Mouse (Mus musculus) midbrain, embryonic 14.5 days (tissue): ENCODE data around the gene Gramd4. TPM values are rescaled to one million over a fixed set of nuclear protein-coding genes. Genes with fewer than 3 reads are reported as not detected.

Source experiments
- ATAC-seq: fragments of 200-750 bp; cut with Nextera tagmentation; 2 replicates; pipeline ENCODE4 v1.8.0; 2017; ENCODE audit warnings: moderate number of reproducible peaks, moderate library complexity; ENCODE audit not compliant: low FRiP score, low TSS enrichment
- DNase-seq: peaks from one replicate; pipeline ENCODE4 v3.0.0-alpha.2; 2015
- H3K27ac ChIP-seq: fragments of 300-500 bp; sonication (generic); replicated peaks from 2 replicates; pipeline ENCODE4 v1.5.1; 2014; ENCODE audit warnings: mild to moderate bottlenecking, low read depth, low read length, moderate library complexity
- H3K27me3 ChIP-seq: fragments of 300-500 bp; sonication (generic); 2 replicates; pipeline ENCODE4 v1.6.1; 2014; ENCODE audit warnings: low read length, control low read depth, mixed read lengths; ENCODE audit not compliant: control insufficient read depth, insufficient read depth
- H3K36me3 ChIP-seq: fragments of 300-500 bp; sonication (generic); 2 replicates; pipeline ENCODE4 v1.6.1; 2014; ENCODE audit warnings: low read length, control low read depth; ENCODE audit not compliant: control insufficient read depth, insufficient read depth
- H3K4me1 ChIP-seq: fragments of 300-500 bp; sonication (generic); 2 replicates; pipeline ENCODE4 v1.6.1; 2014; ENCODE audit warnings: mild to moderate bottlenecking, antibody characterized with exemption, low read length, control low read depth; ENCODE audit not compliant: control insufficient read depth, insufficient read depth
- H3K4me2 ChIP-seq: fragments of 300-500 bp; sonication (generic); 2 replicates; pipeline ENCODE4 v1.6.1; 2014; ENCODE audit warnings: mild to moderate bottlenecking, low read length, moderate library complexity
- H3K4me3 ChIP-seq: fragments of 300-500 bp; sonication (generic); replicated peaks from 2 replicates; pipeline ENCODE4 v1.5.1; 2014; ENCODE audit warnings: low read depth, low read length
- H3K9ac ChIP-seq: fragments of 300-500 bp; sonication (generic); replicated peaks from 2 replicates; pipeline ENCODE4 v1.6.1; 2014; ENCODE audit warnings: mild to moderate bottlenecking, low read length, moderate library complexity
- H3K9me3 ChIP-seq: fragments of 300-500 bp; sonication (generic); 2 replicates; pipeline ENCODE4 v1.6.1; 2016; ENCODE audit warnings: low read length, control low read depth, mixed read lengths; ENCODE audit not compliant: control insufficient read depth
- WGBS: fragments of 180-500 bp; shearing (Covaris S2); extraction: QIAGEN DNeasy Blood & Tissue Kit; methylation state at CpG from one replicate; pipeline ENCODE4 v1.1.7; 2014; 5-methylcytosine and 5-hydroxymethylcytosine counted together
- polyA plus RNA-seq: library from polyadenylated mRNA; unstranded; fragments of >200 nt; fragmentation: Nextera tagmentation; extraction: Ambion mirVana; gene quantifications from 2 replicates; pipeline ENCODE4 v1.2.1, GENCODE M21; 2014

Gramd4 gene
- polyA plus RNA-seq, 1 experiment from 2014 or later, result 29.5 TPM

GRCm38 (mm10) chr15:86168941-86169816 lies 111.7 kb downstream of the Gramd4 start:
- H3K27me3 ChIP-seq, result no peaks in the 10 kb centered on the region
- no peak overlapping the region for H3K4me2 ChIP-seq
- no peak overlapping the region for H3K9ac ChIP-seq
- H3K4me1 ChIP-seq, result peaks cover 20% of the 10 kb centered on the region
- H3K9me3 ChIP-seq, result no peaks in the 10 kb centered on the region
- no peak for DNase-seq
- no peak overlapping the region for H3K27ac ChIP-seq
- 86% methylated on average over 12 of the region's 12 CpGs for WGBS
- ATAC-seq, result no peak
- peaks cover 6% of the 10 kb centered on the region for H3K36me3 ChIP-seq
- H3K4me3 ChIP-seq, result no peak overlapping the region

GRCm38 (mm10) chr15:86169817-86170110 lies 112.3 kb downstream of the Gramd4 start:
- H3K9me3 ChIP-seq, result no peaks in the 10 kb centered on the region
- H3K4me3 ChIP-seq, result no peak overlapping the region
- ATAC-seq, result no peak
- WGBS, result 94% methylated on average over 4 of the region's 4 CpGs
- no peaks in the 10 kb centered on the region for H3K27me3 ChIP-seq
- H3K9ac ChIP-seq, result no peak overlapping the region
- no peak overlapping the region for H3K4me2 ChIP-seq
- H3K27ac ChIP-seq, result no peak overlapping the region
- H3K4me1 ChIP-seq, result peaks cover 20% of the 10 kb centered on the region
- DNase-seq, result no peak
- peaks cover 2% of the 10 kb centered on the region for H3K36me3 ChIP-seq

GRCm38 (mm10) chr15:86171316-86171715 lies 113.8 kb downstream of the Gramd4 start:
- Histone ChIP-seq H3K36me3 (no peaks in the 10 kb centered on the region), H3K9me3 (no peaks in the 10 kb centered on the region), H3K4me1 (peaks cover 20% of the 10 kb centered on the region), H3K9ac (no peak overlapping the region), H3K4me3 (no peak overlapping the region), H3K27me3 (no peaks in the 10 kb centered on the region), H3K4me2 (no peak overlapping the region), H3K27ac (no peak overlapping the region)
- DNase-seq, result no peak
- no peak for ATAC-seq
- 80% methylated on average over 12 of the region's 12 CpGs for WGBS

- Histone ChIP-seq H3K27ac (no peak overlapping the region), H3K4me2 (no peak overlapping the region), H3K4me1 (peaks cover 20% of the 10 kb centered on the region), H3K9me3 (no peaks in the 10 kb centered on the region), H3K36me3 (no peaks in the 10 kb centered on the region), H3K9ac (no peak overlapping the region), H3K27me3 (no peaks in the 10 kb centered on the region), H3K4me3 (no peak overlapping the region)
- 73% methylated on average over 3 of the region's 3 CpGs for WGBS
- ATAC-seq (no peak), DNase-seq (no peak)
These were observed 114.6 kb downstream of the Gramd4 start for GRCm38 (mm10) chr15:86172124-86172523.

- Histone ChIP-seq H3K36me3 (no peaks in the 10 kb centered on the region), H3K9me3 (no peaks in the 10 kb centered on the region), H3K9ac (no peak overlapping the region), H3K4me2 (no peak overlapping the region), H3K4me3 (no peak overlapping the region), H3K4me1 (peaks cover 20% of the 10 kb centered on the region), H3K27me3 (no peaks in the 10 kb centered on the region), H3K27ac (no peak overlapping the region)
- WGBS, result 80% methylated on average over 6 of the region's 6 CpGs
- ATAC-seq (no peak), DNase-seq (no peak)
These were observed 115.0 kb downstream of the Gramd4 start for GRCm38 (mm10) chr15:86172526-86172925.

- DNase-seq (no peak), ATAC-seq (no peak)
- H3K4me3 ChIP-seq, result no peak overlapping the region
- no peak overlapping the region for H3K27ac ChIP-seq
- H3K36me3 ChIP-seq, result no peaks in the 10 kb centered on the region
- no peaks in the 10 kb centered on the region for H3K27me3 ChIP-seq
- 42% methylated on average over 16 of the region's 16 CpGs for WGBS
- no peaks in the 10 kb centered on the region for H3K9me3 ChIP-seq
- H3K4me2 ChIP-seq, result no peak overlapping the region
- H3K9ac ChIP-seq, result no peak overlapping the region
- peaks cover 16% of the 10 kb centered on the region for H3K4me1 ChIP-seq
These were observed 115.9 kb downstream of the Gramd4 start for GRCm38 (mm10) chr15:86173136-86173985.

GRCm38 (mm10) chr15:86175253-86176050 lies 118.0 kb downstream of the Gramd4 start:
- DNase-seq (no peak), ATAC-seq (no peak)
- H3K36me3 ChIP-seq, result no peaks in the 10 kb centered on the region
- no peak overlapping the region for H3K4me3 ChIP-seq
- no peaks in the 10 kb centered on the region for H3K27me3 ChIP-seq
- no peaks in the 10 kb centered on the region for H3K9me3 ChIP-seq
- no peak overlapping the region for H3K9ac ChIP-seq
- WGBS, result 86% methylated on average over 3 of the region's 3 CpGs
- H3K27ac ChIP-seq, result no peak overlapping the region
- H3K4me2 ChIP-seq, result no peak overlapping the region
- H3K4me1 ChIP-seq, result 0 out of 2 replicates have a peak, but pooled peaks cover 8% of the 10 kb centered on the region

- H3K4me2 ChIP-seq, result no peak overlapping the region
- H3K9ac ChIP-seq, result no peak overlapping the region
- no peaks in the 10 kb centered on the region for H3K36me3 ChIP-seq
- no peak for DNase-seq
- H3K4me3 ChIP-seq, result no peak overlapping the region
- H3K27ac ChIP-seq, result no peak overlapping the region
- no peak for ATAC-seq
- H3K9me3 ChIP-seq, result no peaks in the 10 kb centered on the region
- WGBS, result 91% methylated on average over 10 of the region's 10 CpGs
- H3K4me1 ChIP-seq, result 0 out of 2 replicates have a peak, but pooled peaks cover 8% of the 10 kb centered on the region
- H3K27me3 ChIP-seq, result no peaks in the 10 kb centered on the region
These were observed 118.7 kb downstream of the Gramd4 start for GRCm38 (mm10) chr15:86176166-86176565.
